Mouse (Mus musculus): ENCODE data around the gene Ostm1.

DNA sequence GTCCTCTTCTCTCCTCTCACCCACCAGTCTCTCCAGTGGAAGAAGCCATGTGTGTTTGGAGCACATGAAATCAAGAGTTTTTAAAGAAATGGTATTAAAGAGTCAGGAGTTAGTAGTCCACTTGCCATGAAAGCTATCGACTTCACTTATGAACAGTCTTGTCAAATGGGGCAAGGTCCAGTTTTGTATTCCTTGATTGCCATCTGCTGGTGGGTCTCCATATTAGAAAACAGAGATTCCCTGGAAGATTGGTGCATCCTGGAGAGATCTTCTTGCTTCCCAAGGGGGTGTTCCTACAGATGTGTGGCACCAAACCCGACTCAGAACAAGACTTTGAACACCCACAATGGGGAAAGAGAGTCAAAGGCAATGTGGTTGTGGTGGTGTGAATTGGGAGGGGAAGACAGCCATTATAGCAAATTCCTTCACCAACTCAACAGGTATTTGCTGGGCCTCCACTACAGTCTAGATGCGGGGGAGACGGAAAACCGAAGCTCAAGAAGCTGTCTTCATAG is 151.0 kb downstream of the Ostm1 start:
- TF ChIP-seq CTCF (IDR thresholded peaks at IDR 0.05; ENCODE audit: low read depth): no peak
- no peak for TF ChIP-seq EP300 (IDR thresholded peaks at IDR 0.05; ENCODE audit: low read depth)
